Mouse (Mus musculus): ENCODE measurements around the gene Srcin1.

Srcin1 gene

GRCm38 (mm10) chr11:97468639-97469287 lies 107.2 kb downstream of the Srcin1 start:
- DNase-seq (ENCODE audit: low spot score in 2 of 2): peak; percentile 75 to 89

DNA sequence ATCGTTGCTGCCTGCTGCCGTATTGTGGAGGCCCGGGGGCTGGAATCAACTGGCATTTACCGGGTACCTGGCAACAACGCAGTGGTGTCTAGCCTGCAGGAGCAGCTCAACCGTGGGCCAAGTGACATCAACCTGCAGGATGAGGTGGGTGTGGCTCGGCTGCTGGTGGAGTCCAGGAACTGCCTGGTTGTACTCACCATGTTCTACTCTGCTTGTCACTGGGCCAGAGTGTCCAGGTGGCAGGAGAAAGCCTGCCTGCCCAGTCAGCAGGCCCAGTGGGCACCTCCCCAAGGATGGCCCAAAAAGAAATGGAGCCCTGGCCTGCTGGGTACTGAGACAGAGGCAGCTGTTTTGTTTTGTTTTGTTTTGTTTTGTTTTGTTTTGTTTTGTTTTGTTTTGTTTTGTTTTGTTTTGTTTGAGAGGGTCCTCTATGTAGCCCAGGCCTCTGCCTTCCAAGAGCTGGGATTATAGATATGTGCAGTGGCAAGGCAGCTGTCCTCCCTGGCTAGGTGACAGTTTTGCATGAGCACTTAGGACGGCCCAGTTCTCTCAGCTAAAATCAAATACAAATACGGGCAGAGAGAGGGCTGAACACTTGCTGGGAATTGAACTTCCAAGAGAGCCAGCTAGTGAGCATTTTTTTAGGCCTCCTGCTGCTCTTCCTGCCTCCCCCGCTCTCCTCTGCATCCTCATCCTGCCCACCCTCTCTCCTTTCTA lies 109.4 kb downstream of the Srcin1 start:
- DNase-seq (ENCODE audit: low spot score in 2 of 2): no peak

DNA sequence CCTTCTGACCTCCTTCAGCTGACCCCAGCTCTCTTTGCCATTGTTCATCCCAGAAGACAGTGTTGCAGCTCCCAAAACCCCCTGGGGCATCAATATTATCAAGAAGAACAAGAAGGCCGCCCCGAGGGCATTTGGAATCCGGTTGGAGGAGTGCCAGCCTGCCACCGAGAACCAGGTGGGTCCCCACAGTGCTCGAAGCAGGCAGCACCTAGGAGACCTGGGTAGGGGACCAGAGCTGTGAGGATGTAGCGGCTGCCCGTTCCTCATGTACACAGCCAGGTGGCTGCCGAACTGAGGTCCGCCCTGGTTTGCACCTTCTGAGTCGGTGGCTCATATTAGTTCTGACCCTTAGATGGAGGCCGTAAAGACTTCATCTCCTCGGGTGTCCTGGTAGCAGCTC lies 110.0 kb downstream of the Srcin1 start:
- DNase-seq (ENCODE audit: low spot score in 2 of 2): no peak

DNA sequence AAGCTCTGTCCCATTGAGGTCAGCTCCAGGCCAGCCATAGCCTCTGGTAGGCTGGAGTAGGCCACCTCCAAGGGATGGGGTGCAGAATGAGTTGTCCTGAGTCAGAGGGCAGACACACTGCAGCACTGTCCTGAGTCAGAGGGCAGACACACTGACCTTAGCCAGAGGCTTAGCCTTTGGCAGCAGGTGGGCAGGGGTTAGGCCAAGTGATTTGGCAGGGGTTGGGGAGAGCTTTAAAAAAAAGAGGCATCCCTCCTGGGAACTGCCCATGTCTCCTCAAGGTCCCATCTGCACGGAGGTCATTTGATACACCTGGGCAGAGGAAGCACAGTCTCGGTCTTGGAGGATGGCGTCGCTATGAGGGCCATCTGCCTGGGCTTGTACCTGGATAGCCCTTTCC lies 112.0 kb downstream of the Srcin1 start:
- no peak for DNase-seq (ENCODE audit: low spot score in 2 of 2)

DNA sequence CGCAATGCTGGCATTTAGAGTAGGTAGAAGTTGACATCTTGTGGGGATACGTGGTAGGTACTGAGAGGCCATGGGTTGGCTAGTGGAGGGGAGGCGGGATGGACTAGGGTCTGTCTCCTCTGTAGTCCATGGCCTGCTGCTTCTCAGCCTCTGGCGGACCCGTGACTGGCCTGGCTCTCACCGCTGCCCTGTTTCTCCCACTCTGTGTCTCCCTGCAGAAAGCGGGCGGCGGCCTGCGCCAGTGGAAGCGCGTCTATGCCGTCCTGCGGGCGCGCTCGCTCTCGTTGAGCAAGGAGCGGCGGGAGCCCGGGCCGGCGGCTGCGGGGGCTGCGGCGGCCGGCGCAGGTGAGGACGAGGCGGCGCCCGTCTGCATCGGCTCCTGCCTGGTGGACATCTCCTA lies 112.8 kb downstream of the Srcin1 start:
- DNase-seq (ENCODE audit: low spot score in 2 of 2): no peak

- no peak for DNase-seq (ENCODE audit: low spot score in 2 of 2)
These were observed 113.4 kb downstream of the Srcin1 start for GRCm38 (mm10) chr11:97462538-97462937.

DNA sequence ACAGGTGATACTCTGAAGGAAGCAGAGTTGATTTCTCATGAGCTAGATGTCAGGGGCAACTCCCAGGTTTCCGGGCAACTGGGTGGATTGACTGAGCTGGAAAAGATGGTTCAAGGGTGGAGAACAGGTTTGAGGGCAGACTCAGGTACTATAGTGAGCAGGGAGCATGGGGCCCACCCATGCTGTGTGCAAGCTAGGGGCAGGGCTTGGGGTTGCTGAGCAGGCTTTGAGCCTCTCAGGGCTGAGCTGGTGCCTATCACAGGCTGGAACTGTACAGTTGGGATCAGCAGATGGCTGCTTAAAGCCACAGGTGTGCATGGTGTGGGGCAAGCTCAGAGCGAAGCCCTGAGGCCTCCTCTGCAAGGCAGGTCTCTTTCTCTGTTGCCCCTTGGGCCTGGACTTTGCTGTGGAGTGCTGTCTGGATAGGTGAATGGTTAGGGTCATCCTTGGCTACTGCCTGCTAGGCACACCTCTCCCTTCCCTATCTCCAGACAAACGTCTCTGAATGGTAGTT lies 114.6 kb downstream of the Srcin1 start:
- DNase-seq (ENCODE audit: low spot score in 2 of 2): no peak

Data from cerebellum, postnatal 4 days (tissue).